Mouse (Mus musculus) T-helper 17 cell (primary cell): Measurements from ENCODE around the gene Prkn.

Experiments
- in situ Hi-C, 2 experiments: fragments of 300-600 bp; cut with MboI, MseI; formaldehyde crosslinking; loops; 1 replicate in 1 of 2; 2 replicates in 1 of 2; pipeline ENCODE4 v1.15.1; 2025; ENCODE audit warnings: high pct_unique_total_duplicates in 2 of 2

Prkn gene

GRCm38 (mm10) chr17:11912136-11912535 lies 1072.0 kb downstream of the Prkn start:
- in situ Hi-C loops = no loop called here

GRCm38 (mm10) chr17:11912872-11913365 lies 1072.7 kb downstream of the Prkn start:
- in situ Hi-C loops = no loop called here

DNA sequence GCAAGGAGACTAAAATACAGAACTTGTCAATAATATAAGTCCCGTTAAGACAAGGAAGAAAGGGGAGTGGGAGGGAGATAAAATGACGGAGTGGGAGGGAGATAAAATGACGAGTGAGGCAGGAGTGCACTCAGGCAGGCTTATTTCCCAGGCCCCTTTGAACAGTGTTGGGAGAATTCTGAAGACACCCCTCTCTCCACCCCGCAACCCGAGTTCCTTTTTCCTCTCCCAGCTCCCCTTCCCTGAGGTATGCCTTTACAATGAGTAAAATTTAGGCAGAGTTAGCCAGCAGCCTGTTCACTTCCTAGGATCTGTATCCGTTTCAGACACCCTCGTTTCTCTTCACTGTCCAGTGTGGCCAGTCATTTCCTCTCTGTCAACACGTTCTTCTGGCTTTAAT lies 1073.4 kb downstream of the Prkn start:
- in situ Hi-C loops = no loop called here

DNA sequence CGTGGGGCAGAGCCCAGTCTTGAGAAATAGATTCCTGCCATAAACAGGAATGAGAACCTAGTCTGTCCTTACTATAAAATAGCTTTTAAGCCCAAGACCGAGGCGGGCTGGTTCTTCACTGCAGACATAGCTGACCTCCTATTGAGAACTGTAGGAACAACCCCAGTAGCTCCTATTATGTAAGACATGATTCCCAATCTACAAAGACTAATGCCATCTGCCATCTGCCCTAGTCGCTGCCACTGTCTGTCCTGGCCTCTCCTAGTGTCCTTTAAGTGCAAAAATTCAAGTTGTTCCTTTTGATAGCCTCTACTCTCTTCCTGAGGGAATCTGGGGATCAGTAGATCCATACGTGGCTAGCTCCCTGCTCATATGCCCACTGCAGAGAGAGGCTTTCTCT lies 1074.3 kb downstream of the Prkn start:
- in situ Hi-C loops = no loop called here

- in situ Hi-C loops = no loop called here
Measured at GRCm38 (mm10) chr17:11918123-11918801, 1078.1 kb downstream of the Prkn start.

DNA sequence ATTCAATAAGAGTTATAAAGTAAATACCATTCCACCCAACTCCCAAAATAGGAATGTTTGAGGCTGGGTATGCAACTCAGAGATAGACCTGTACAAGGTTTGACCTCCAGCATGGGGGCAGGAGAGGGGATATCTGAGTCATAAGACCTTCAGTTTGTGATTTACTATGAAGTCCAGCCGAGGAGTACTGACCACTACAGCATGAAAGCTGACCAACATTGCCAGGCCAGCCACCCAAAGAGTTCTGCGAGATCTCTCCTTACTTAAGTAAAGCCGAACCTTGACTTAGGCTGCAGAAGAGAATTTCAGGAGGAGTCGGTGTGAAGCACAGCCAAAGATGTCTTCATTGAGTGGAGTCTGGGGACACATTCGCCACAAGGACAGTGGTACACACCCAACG lies 1079.4 kb downstream of the Prkn start:
- in situ Hi-C loops = no loop called here

DNA sequence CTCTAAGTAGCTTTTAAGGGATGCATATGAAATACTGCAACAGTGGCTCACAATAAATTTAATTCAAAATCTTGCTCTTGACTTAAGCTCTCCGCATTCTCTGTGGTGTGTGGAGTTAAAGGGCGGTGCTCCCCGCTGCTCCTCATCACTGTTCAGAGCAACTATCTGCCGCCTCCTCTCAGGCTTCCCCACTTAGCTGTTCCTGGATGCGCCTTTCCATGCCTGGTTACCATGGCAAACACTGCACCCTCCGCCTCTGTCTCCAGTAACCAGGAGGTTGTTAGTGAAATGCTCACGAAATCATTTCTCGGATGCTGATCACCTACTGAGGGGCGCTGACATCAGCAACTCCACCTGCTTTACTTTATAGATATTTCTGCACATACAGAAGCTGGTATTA lies 1080.8 kb downstream of the Prkn start:
- in situ Hi-C loops = no loop called here

- in situ Hi-C loops = no loop called here
Measured at GRCm38 (mm10) chr17:11923989-11924388, 1083.8 kb downstream of the Prkn start.

DNA sequence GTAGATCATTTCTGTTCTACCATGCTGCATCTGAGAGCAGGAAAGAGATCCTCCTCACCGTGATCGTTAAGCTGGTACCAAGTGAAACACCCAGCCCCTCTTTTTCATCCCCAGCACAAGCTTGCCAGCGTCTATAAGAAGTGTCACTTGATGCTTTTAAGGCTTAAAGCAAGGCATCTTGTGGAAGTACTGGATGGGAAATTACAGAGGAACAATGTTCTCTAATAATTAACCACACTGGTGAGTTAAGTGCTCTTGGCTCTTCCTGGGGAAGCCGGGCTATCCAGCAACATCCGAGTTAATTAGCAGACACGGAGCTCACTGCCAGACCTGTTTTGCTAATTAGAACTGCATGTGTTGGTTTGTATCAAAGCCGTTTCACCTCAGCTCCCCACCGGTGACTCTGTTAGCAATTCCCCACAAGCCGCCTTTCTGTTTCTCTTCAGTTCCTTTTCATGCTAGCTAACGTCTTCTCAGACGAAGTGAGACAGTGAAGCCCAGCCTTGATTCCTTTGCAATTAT lies 1086.7 kb downstream of the Prkn start:
- in situ Hi-C loops = no loop called here

DNA sequence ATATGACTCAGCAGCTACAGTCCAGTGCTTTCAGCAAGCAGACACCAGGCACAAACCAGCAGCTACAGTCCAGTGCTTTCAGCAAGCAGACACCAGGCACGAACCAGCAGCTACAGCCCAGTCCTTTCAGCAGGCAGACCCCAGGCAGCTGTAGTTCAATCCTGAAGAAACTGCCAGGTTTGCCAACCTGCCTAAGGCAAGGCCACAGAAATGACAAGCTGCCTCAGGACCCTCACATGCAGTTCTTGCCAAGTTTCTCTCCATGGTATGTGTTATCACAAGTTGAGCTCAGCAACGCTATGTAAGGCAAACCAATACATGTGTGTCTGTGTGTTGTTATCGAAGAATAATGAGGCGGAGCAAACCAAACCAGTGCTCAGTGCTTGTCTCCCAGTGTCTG lies 1091.5 kb downstream of the Prkn start:
- in situ Hi-C loops = no loop called here

DNA sequence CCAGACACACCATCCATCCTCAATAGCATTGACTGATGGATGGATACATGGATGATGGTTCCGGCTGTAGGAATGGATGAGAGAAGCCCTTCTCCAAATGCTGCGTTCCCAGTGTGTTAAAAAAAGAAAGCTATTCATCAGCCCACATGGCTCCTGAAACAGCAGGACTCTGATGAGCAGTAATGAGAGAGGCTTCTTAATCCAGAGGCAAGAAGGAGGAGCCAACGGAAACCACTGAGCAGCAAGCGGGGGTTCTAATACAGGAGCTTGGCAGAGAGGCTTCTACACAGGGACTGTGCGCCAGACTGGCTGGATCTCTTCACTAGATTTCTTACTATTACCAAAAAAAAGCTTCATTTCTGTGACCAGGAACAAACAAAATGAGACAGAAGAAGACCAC lies 1093.6 kb downstream of the Prkn start:
- in situ Hi-C loops = no loop called here

DNA sequence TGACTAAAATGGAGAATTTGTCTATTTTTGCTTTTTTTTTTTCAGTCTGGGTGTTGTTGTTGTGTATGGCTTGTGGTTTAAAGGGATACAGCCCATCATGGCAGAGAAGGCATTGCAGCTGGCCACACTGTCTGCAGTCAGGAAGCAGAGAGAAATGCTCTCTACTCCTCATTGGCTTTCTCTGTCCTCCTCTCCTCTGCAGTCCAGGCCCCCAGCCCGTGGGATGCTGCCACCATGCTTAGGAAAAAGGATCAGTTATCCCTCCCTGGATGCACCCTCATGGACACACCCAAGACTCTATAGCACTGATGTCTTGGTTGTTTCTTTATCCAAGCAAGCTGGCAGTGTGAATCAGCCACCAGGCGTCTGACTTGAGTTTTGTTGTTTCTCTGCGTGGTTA lies 1107.3 kb downstream of the Prkn start:
- in situ Hi-C loops = no loop called here

- in situ Hi-C loops = no loop called here
Measured at GRCm38 (mm10) chr17:11949551-11950197, 1109.5 kb downstream of the Prkn start.

DNA sequence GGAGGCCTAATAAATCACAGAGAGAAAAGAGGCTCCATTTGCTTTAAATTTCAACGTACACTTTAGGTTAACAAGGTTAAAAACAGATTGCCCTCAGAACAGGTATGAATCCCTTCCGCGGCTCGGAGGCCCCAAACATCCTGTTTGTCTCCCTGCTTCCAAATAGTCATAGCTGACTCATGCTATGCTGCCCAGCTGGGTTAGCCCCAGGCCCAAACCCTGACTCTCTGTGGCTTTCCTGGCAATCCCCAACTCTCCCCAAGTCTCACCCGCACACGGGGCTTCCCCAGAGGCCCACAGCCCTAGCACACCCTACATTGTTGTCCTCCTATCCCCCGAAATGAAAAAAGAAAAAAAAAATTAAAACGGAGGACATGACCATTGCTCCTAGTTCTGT lies 1110.0 kb downstream of the Prkn start:
- in situ Hi-C loops = no loop called here

- in situ Hi-C loops = no loop called here
Measured at GRCm38 (mm10) chr17:11955317-11955716, 1115.1 kb downstream of the Prkn start.

DNA sequence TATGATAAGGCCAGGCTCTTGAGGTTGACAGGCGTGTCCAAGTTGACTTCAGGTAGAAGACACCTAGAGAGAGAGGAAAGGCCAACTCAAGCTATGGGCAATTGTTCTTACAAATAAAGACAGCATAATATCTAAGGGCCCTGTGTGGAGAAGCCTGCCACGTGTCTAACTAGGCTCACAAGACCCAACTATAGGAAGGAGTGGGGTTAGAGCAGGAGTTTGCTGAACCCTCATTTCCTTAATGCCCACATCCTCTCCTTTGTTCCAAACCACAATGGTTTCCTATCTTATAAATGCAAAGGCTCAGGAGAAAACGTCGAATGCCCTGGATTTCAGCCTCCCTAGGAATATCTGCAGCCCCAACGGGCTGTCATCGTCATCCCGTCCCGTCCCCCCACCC lies 1120.3 kb downstream of the Prkn start:
- in situ Hi-C loops = no loop called here

GRCm38 (mm10) chr17:11962808-11963207 lies 1122.6 kb downstream of the Prkn start:
- in situ Hi-C loops = no loop called here

- in situ Hi-C loops = no loop called here
Measured at GRCm38 (mm10) chr17:11970160-11970559, 1130.0 kb downstream of the Prkn start.

DNA sequence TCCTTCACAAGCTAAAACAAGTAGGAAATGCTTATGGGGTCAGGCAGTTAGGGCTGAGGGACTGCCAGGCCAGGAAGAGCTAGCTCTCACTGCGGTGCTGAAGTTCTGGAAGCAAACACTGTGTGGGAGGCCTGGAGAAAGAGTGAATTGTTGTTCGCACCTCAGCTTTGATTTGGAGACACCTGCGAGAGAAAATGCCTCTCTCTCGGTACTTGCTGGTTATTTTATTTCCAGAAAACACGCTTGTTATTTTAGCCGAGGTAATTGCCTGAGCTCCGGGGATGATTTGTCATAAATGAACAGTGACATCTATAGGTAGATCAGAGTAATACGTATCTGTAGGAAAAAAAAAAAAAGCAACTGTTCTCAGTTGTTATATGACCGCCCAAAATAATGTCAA lies 1132.4 kb downstream of the Prkn start:
- in situ Hi-C loops = no loop called here

DNA sequence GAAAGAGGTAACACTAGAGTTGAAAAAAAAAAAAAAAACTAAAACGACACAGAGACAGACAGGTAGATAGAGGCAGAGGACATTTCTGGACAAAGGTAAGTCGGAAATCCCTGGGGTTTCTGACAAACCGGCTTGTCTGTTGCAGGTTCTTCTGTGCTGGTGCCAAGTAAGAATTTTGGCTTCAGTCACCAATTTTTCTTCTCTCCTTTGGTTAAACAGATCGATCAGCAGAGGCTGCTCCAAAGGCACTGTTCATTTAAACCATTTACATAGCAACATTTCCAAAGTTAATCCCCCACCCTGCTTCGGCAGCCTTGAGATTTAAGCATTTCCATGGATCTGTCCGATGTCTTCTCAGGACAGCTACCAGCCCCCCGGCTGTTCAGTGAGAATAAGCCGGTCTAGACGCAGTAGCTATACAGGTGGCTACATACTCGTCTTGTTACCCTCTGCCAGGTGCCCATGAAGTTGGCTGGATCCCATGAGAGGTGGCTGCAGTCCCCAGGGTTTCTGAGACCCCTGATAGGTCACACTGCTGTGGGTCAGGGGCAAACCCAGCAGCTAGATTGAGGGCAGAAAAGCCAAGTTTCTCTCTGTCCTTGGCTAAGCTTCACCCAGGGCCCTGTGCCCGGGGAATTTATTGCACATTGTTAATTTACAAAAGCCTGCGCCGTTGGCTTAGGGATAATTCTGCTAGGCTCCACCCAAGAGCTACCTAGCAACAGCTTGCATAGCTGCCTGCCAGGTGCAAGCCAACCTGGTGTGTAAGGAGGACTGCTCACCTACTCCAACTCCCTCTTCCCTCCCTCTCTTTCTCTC lies 1133.0 kb downstream of the Prkn start:
- in situ Hi-C loops = no loop called here

DNA sequence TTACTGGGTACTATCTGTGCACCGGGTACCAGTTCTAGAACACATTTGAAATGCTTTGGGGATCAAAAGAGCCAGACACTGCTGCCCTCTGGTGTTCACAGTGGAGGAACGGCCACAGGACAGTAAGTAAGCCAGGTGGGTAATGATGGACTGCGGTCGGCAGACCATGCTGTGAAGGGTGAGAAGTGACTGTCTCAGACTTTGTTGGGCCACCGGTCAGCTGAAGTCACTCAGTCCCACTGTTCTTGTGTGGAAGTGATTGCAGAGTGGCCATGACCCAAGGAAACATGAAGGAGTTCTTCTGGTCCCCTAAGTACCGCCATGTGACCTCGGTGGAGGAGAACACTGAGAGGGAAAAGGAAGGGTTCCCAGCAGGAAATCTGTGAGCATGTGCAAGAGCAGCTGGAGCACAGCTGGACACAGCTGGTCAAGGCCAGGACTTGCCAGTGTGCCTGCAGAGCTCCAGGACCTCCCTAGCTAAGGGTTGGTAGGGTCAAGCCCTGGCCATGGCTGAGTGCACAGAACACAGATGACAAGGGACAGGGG lies 1135.0 kb downstream of the Prkn start:
- in situ Hi-C loops = no loop called here

- in situ Hi-C loops = no loop called here
Measured at GRCm38 (mm10) chr17:11978260-11978821, 1138.2 kb downstream of the Prkn start.
